In genomic region chr8:107555231-107555630, GRCm38 (mm10) we compare ENCODE assay signal across 27 mouse cellular contexts. TPM values are rescaled to one million over a fixed set of nuclear protein-coding genes. Genes with fewer than 3 reads are reported as not detected.
DNase-seq lines count a peak whose midpoint lies in the region; ATAC-seq and TF ChIP-seq lines count a peak whose summit lies in the region.
"Had no signal": no experiment of that assay in that cellular context is flagged by ENCODE, and none has a peak within 500 bp of the region (broad histone marks: within the 10 kb centered on the region; RNA-seq: fewer than 3 reads in every experiment).

No protein-coding gene starts in this region.

- no peaks in the 10 kb centered on the region for H3K4me1 ChIP-seq in forebrain, embryonic 11.5 days (replicated peaks; ENCODE audit: control insufficient read depth, insufficient read depth, low read length)
- no peaks in the 10 kb centered on the region for H3K4me1 ChIP-seq in forebrain, postnatal 0 days (ENCODE audit: insufficient read depth)
- H3K4me1 ChIP-seq in limb, embryonic 13.5 days = 0 out of 2 replicates have a peak, but pooled peaks cover 9% of the 10 kb centered on the region
- H3K4me1 ChIP-seq in intestine, postnatal 0 days (replicated peaks; ENCODE audit: control insufficient read depth, insufficient read depth, low read length) = no peaks in the 10 kb centered on the region
- H3K4me1 ChIP-seq in kidney, embryonic 14.5 days (ENCODE audit: control insufficient read depth, insufficient read depth, low read length) = peaks cover 14% of the 10 kb centered on the region
- H3K4me1 ChIP-seq: midbrain, embryonic 15.5 days had no signal

- peak; percentile 31 for DNase-seq in forebrain, embryonic 11.5 days (ENCODE audit: low spot score)
- no peak for DNase-seq in forebrain, postnatal 0 days
- DNase-seq in B cell, adult 2 months = peak; percentile 57 to 63
- DNase-seq in R1 (ENCODE audit: low read depth, low spot score) = peak; percentile 51
- no peak for DNase-seq in layer of hippocampus, adult 9-10 months (ENCODE audit: low spot score)
- DNase-seq: adrenal gland, postnatal 10 days; cerebellum, adult 2 months; cerebellum, postnatal 14 days; gastrocnemius, postnatal 10 days; heart, postnatal 14 days; kidney, adult 8-10 months; kidney, postnatal 10 days; layer of hippocampus, adult 9-11 months; lung, adult 18-20 months; spleen, adult 18-20 months; thymus, adult 18-20 months; thymus, postnatal 25 days had no signal

- no peak overlapping the region for H3K9ac ChIP-seq in forebrain, embryonic 11.5 days (ENCODE audit: low read length)
- no peak overlapping the region for H3K9ac ChIP-seq in forebrain, postnatal 0 days
- H3K9ac ChIP-seq in limb, embryonic 13.5 days = peak overlapping the region; percentile 62; the same call in 1 of the 2 replicates
- no peak overlapping the region for H3K9ac ChIP-seq in intestine, postnatal 0 days (ENCODE audit: low read depth, low read length)
- H3K9ac ChIP-seq in kidney, embryonic 14.5 days (ENCODE audit: low read depth, low read length) = no peak overlapping the region
- H3K9ac ChIP-seq: forebrain, embryonic 12.5 days; midbrain, embryonic 15.5 days had no signal

- H3K4me3 ChIP-seq in forebrain, embryonic 11.5 days (ENCODE audit: low read depth, low read length) = no peak overlapping the region
- H3K4me3 ChIP-seq in forebrain, postnatal 0 days (ENCODE audit: low read depth, low read length) = no peak overlapping the region
- H3K4me3 ChIP-seq in limb, embryonic 13.5 days = peak overlapping the region; percentile 24; the same call in 1 of the 2 replicates
- no peak overlapping the region for H3K4me3 ChIP-seq in intestine, postnatal 0 days (ENCODE audit: low read depth, low read length)
- no peak overlapping the region for H3K4me3 ChIP-seq in kidney, embryonic 14.5 days (ENCODE audit: low read length)
- H3K4me3 ChIP-seq: forebrain, embryonic 12.5 days; midbrain, embryonic 10.5 days; midbrain, embryonic 15.5 days had no signal

- no peak overlapping the region for H3K27ac ChIP-seq in forebrain, embryonic 11.5 days (ENCODE audit: low read depth, low read length)
- H3K27ac ChIP-seq in forebrain, postnatal 0 days (ENCODE audit: low read depth, low read length) = no peak overlapping the region
- H3K27ac ChIP-seq in limb, embryonic 13.5 days = peak overlapping the region; percentile 83
- no peak overlapping the region for H3K27ac ChIP-seq in intestine, postnatal 0 days (ENCODE audit: low read depth, low read length)
- H3K27ac ChIP-seq in kidney, embryonic 14.5 days (ENCODE audit: low read depth, low read length) = no peak overlapping the region
- H3K27ac ChIP-seq: forebrain, embryonic 12.5 days; macrophage; midbrain, embryonic 10.5 days; midbrain, embryonic 15.5 days; stomach, postnatal 0 days had no signal

- WGBS in forebrain, embryonic 11.5 days = 92% methylated on average over 10 of the region's 10 CpGs
- WGBS in forebrain, postnatal 0 days = 94% methylated on average over 10 of the region's 10 CpGs
- WGBS in limb, embryonic 13.5 days = 88% methylated on average over 10 of the region's 10 CpGs
- 93% methylated on average over 10 of the region's 10 CpGs for WGBS in intestine, postnatal 0 days
- WGBS in kidney, embryonic 14.5 days = 97% methylated on average over 10 of the region's 10 CpGs

- TF ChIP-seq CTCF in forebrain, postnatal 0 days (IDR thresholded peaks at IDR 0.05; ENCODE audit: low read depth) = no peak
- no peak for TF ChIP-seq CTCF in intestine, postnatal 0 days (IDR thresholded peaks at IDR 0.05; ENCODE audit: low read depth)

- no peak overlapping the region for H3K4me2 ChIP-seq in forebrain, embryonic 11.5 days (ENCODE audit: low read depth, low read length, severe bottlenecking)
- no peak overlapping the region for H3K4me2 ChIP-seq in forebrain, postnatal 0 days (ENCODE audit: low read depth)
- peak overlapping the region; percentile 53 for H3K4me2 ChIP-seq in limb, embryonic 13.5 days (replicated peaks)
- no peak overlapping the region for H3K4me2 ChIP-seq in intestine, postnatal 0 days (replicated peaks; ENCODE audit: low read depth)
- no peak overlapping the region for H3K4me2 ChIP-seq in kidney, embryonic 14.5 days (replicated peaks; ENCODE audit: low read depth, low read length)
- H3K4me2 ChIP-seq: forebrain, embryonic 12.5 days; midbrain, embryonic 15.5 days had no signal

- H3K9me3 ChIP-seq in forebrain, embryonic 11.5 days (ENCODE audit: control insufficient read depth, low read length) = no peaks in the 10 kb centered on the region
- no peaks in the 10 kb centered on the region for H3K9me3 ChIP-seq in forebrain, postnatal 0 days (ENCODE audit: low read length)
- H3K9me3 ChIP-seq in limb, embryonic 13.5 days = no peaks in the 10 kb centered on the region
- H3K9me3 ChIP-seq in intestine, postnatal 0 days (ENCODE audit: control insufficient read depth) = no peaks in the 10 kb centered on the region
- H3K9me3 ChIP-seq in kidney, embryonic 14.5 days (ENCODE audit: control insufficient read depth, low read length) = no peaks in the 10 kb centered on the region
- H3K9me3 ChIP-seq: forebrain, embryonic 12.5 days; midbrain, embryonic 10.5 days; midbrain, embryonic 15.5 days had no signal

- no peak for ATAC-seq in forebrain, embryonic 11.5 days (replicated peaks; ENCODE audit: low FRiP score)
- ATAC-seq in forebrain, postnatal 0 days = no peak
- no peak for ATAC-seq in limb, embryonic 13.5 days (ENCODE audit: low FRiP score, low read depth)
- ATAC-seq in intestine, postnatal 0 days = no peak
- no peak for ATAC-seq in kidney, embryonic 14.5 days (ENCODE audit: low FRiP score, low TSS enrichment)
- ATAC-seq: hindbrain, embryonic 16.5 days; lung, postnatal 0 days; midbrain, embryonic 15.5 days had no signal

- no peaks in the 10 kb centered on the region for H3K27me3 ChIP-seq in forebrain, embryonic 11.5 days (ENCODE audit: control insufficient read depth, insufficient read depth, low read length)
- no peaks in the 10 kb centered on the region for H3K27me3 ChIP-seq in forebrain, postnatal 0 days (ENCODE audit: insufficient read depth, low read length)
- H3K27me3 ChIP-seq in limb, embryonic 13.5 days = no peaks in the 10 kb centered on the region
- H3K27me3 ChIP-seq in intestine, postnatal 0 days (replicated peaks; ENCODE audit: control insufficient read depth, insufficient read depth, low read length) = no peaks in the 10 kb centered on the region
- no peaks in the 10 kb centered on the region for H3K27me3 ChIP-seq in kidney, embryonic 14.5 days (ENCODE audit: control insufficient read depth, insufficient read depth, low read length)
- H3K27me3 ChIP-seq: forebrain, embryonic 12.5 days; midbrain, embryonic 15.5 days had no signal

- no peaks in the 10 kb centered on the region for H3K36me3 ChIP-seq in forebrain, embryonic 11.5 days (ENCODE audit: control insufficient read depth, insufficient read depth, low read length)
- peaks cover 37% of the 10 kb centered on the region; the same call in 1 of the 2 replicates for H3K36me3 ChIP-seq in forebrain, postnatal 0 days (ENCODE audit: insufficient read depth)
- H3K36me3 ChIP-seq in limb, embryonic 13.5 days = peaks cover 81% of the 10 kb centered on the region
- H3K36me3 ChIP-seq in intestine, postnatal 0 days (ENCODE audit: control insufficient read depth, insufficient read depth) = peaks cover 48% of the 10 kb centered on the region
- H3K36me3 ChIP-seq in kidney, embryonic 14.5 days (ENCODE audit: control insufficient read depth, insufficient read depth, low read length) = peaks cover 3% of the 10 kb centered on the region; the same call in 1 of the 2 replicates

RNA-seq across cellular contexts. Expression of gene Psmd7, which starts 33.0 kb away (rescaled TPM):
- polyA plus RNA-seq in forebrain, embryonic 11.5 days (2014; fragmentation: Nextera tagmentation; extraction: Ambion mirVana) = 298 and 300 TPM in 2 replicates
- 38.9 and 41.9 TPM in 2 replicates for total RNA-seq in forebrain, postnatal 0 days (2014; rRNA removed)
- polyA plus RNA-seq in forebrain, postnatal 0 days (2015; fragmentation: Nextera tagmentation; extraction: Ambion mirVana) = 248 and 263 TPM in 2 replicates
- polyA plus RNA-seq in limb, embryonic 13.5 days (2015; fragmentation: Nextera tagmentation; extraction: Ambion mirVana) = 340 and 356 TPM in 2 replicates
- polyA plus RNA-seq in intestine, postnatal 0 days (2015; fragmentation: Nextera tagmentation; extraction: Ambion mirVana) = 118 and 119 TPM in 2 replicates
- 266 and 271 TPM in 2 replicates for polyA plus RNA-seq in kidney, embryonic 14.5 days (2014; fragmentation: Nextera tagmentation; extraction: Ambion mirVana)

Comparison
In these comparisons a context has a peak if more than half of its experiments do, and no peak if none do; other contexts are left out.
1. DNase-seq: peak in forebrain, embryonic 11.5 days (single experiment), B cell, adult 2 months (2 of 2) and R1 (single experiment); none in forebrain, postnatal 0 days (single experiment) and layer of hippocampus, adult 9-10 months (single experiment).